Comparison of ENCODE assay signal across 9 mouse cellular contexts in the genomic region with DNA sequence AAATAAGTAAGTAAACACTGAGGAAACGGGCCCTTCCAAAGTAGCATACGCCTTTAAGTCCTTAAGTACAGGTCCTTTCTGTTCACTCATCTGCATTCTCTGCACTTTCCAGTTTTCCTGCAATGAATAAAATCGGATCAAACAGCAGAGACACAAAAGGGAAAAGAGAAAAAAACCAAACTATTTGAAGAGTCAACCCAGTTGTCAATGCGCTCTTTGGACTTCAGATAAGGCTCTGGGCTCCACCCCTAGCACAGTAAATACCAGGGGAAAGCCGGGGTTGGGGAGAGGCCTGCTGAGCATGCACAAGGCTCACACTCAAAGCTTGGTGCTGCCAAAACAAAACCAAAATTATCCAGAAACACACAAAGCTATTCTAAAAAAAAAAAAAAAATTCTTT. TPM values are rescaled to one million over a fixed set of nuclear protein-coding genes. Genes with fewer than 3 reads are reported as not detected.
DNase-seq lines count a peak whose midpoint lies in the region; ATAC-seq and TF ChIP-seq lines count a peak whose summit lies in the region.
"Had no signal": no experiment of that assay in that cellular context is flagged by ENCODE, and none has a peak within 500 bp of the region (broad histone marks: within the 10 kb centered on the region; RNA-seq: fewer than 3 reads in every experiment).

No protein-coding gene starts in this region.

- DNase-seq in lung, embryonic 14.5 days = no peak
- DNase-seq in lung, postnatal 4 days = no peak
- DNase-seq in hindbrain, embryonic 11.5 days (ENCODE audit: low spot score) = no peak
- DNase-seq in liver, embryonic 14.5 days (ENCODE audit: low read depth in 3 of 3, low spot score in 3 of 3) = peak in 2 of 3 experiments; percentile 49 to 55
- DNase-seq in thymus, adult 18-20 months = no peak
- DNase-seq in testis, postnatal 10 days (ENCODE audit: low spot score) = no peak
- DNase-seq in left cerebral cortex, adult 9 months (ENCODE audit: low spot score in 2 of 2) = no peak
- DNase-seq: kidney, adult 8-10 months had no signal

- peak overlapping the region; percentile 73; the same call in 1 of the 2 replicates for H3K27ac ChIP-seq in lung, embryonic 14.5 days (ENCODE audit: low read depth)
- H3K27ac ChIP-seq in hindbrain, embryonic 11.5 days (ENCODE audit: low read depth, low read length) = peak overlapping the region; percentile 74; the same call in 1 of the 2 replicates
- peak overlapping the region; percentile 16 for H3K27ac ChIP-seq in liver, embryonic 14.5 days
- H3K27ac ChIP-seq in kidney, embryonic 15.5 days = no peak overlapping the region

- H3K4me3 ChIP-seq in lung, embryonic 14.5 days (ENCODE audit: low read depth, low read length) = no peak overlapping the region
- H3K4me3 ChIP-seq in hindbrain, embryonic 11.5 days (ENCODE audit: low read depth, low read length) = no peak overlapping the region
- H3K4me3 ChIP-seq in liver, embryonic 14.5 days (ENCODE audit: insufficient read depth in 1 of 2, low read depth in 2 of 2, low read length in 2 of 2) = no peak overlapping the region
- H3K4me3 ChIP-seq in kidney, embryonic 15.5 days (replicated peaks) = no peak overlapping the region

- no peak overlapping the region for H3K9ac ChIP-seq in lung, embryonic 14.5 days
- no peak overlapping the region for H3K9ac ChIP-seq in hindbrain, embryonic 11.5 days (ENCODE audit: low read depth, low read length)
- no peak overlapping the region for H3K9ac ChIP-seq in liver, embryonic 14.5 days (replicated peaks)
- no peak overlapping the region for H3K9ac ChIP-seq in kidney, embryonic 15.5 days

- 55% methylated on average over 5 of the region's 5 CpGs for WGBS in lung, embryonic 14.5 days
- 70% methylated on average over 5 of the region's 5 CpGs for WGBS in hindbrain, embryonic 11.5 days
- 38% methylated on average over 5 of the region's 5 CpGs for WGBS in liver, embryonic 14.5 days (ENCODE audit: insufficient replicate concordance)
- WGBS in kidney, embryonic 15.5 days = 75% methylated on average over 5 of the region's 5 CpGs

- no peaks in the 10 kb centered on the region for H3K9me3 ChIP-seq in lung, embryonic 14.5 days (ENCODE audit: low read depth, low read length)
- no peaks in the 10 kb centered on the region for H3K9me3 ChIP-seq in hindbrain, embryonic 11.5 days (ENCODE audit: control insufficient read depth, low read length)
- H3K9me3 ChIP-seq in liver, embryonic 14.5 days (ENCODE audit: control insufficient read depth, low read length) = no peaks in the 10 kb centered on the region
- H3K9me3 ChIP-seq in kidney, embryonic 15.5 days (replicated peaks) = no peaks in the 10 kb centered on the region

- TF ChIP-seq EP300 in liver, embryonic 14.5 days (IDR thresholded peaks at IDR 0.05; ENCODE audit: low read depth) = no peak

- no peak for TF ChIP-seq CTCF in lung, embryonic 14.5 days (IDR thresholded peaks at IDR 0.05; ENCODE audit: low read depth)
- TF ChIP-seq CTCF in liver, embryonic 14.5 days (IDR thresholded peaks at IDR 0.05; ENCODE audit: low read depth) = no peak

- ATAC-seq in lung, embryonic 14.5 days (ENCODE audit: insufficient read depth) = no peak
- ATAC-seq in hindbrain, embryonic 11.5 days (ENCODE audit: low FRiP score) = no peak
- ATAC-seq in liver, embryonic 14.5 days (ENCODE audit: insufficient read depth) = peak; percentile 51; the same call in 1 of the 2 replicates
- no peak for ATAC-seq in kidney, embryonic 15.5 days (replicated peaks; ENCODE audit: low FRiP score)

- no peaks in the 10 kb centered on the region for H3K27me3 ChIP-seq in lung, embryonic 14.5 days (ENCODE audit: insufficient read depth, low read length)
- H3K27me3 ChIP-seq in hindbrain, embryonic 11.5 days (ENCODE audit: control insufficient read depth, insufficient read depth, low read length) = no peaks in the 10 kb centered on the region
- H3K27me3 ChIP-seq in liver, embryonic 14.5 days (ENCODE audit: control insufficient read depth, insufficient read depth, low read length) = no peaks in the 10 kb centered on the region
- no peaks in the 10 kb centered on the region for H3K27me3 ChIP-seq in kidney, embryonic 15.5 days

- H3K4me1 ChIP-seq in lung, embryonic 14.5 days (ENCODE audit: insufficient read depth) = no peaks in the 10 kb centered on the region
- no peaks in the 10 kb centered on the region for H3K4me1 ChIP-seq in hindbrain, embryonic 11.5 days (replicated peaks; ENCODE audit: control insufficient read depth, insufficient read depth, low read length)
- H3K4me1 ChIP-seq in liver, embryonic 14.5 days (replicated peaks; ENCODE audit: control insufficient read depth in 2 of 2, insufficient read depth in 2 of 2, low read length in 1 of 2) = peaks cover 19 to 24% of the 10 kb centered on the region in 2 experiments
- H3K4me1 ChIP-seq in kidney, embryonic 15.5 days = no peaks in the 10 kb centered on the region

- no peak overlapping the region for H3K4me2 ChIP-seq in lung, embryonic 14.5 days
- H3K4me2 ChIP-seq in hindbrain, embryonic 11.5 days (replicated peaks; ENCODE audit: low read depth, low read length) = no peak overlapping the region
- peak overlapping the region; percentile 23 for H3K4me2 ChIP-seq in liver, embryonic 14.5 days (ENCODE audit: low read depth)
- H3K4me2 ChIP-seq in kidney, embryonic 15.5 days = no peak overlapping the region

- peaks cover 9% of the 10 kb centered on the region; the same call in 1 of the 2 replicates for H3K36me3 ChIP-seq in lung, embryonic 14.5 days (ENCODE audit: insufficient read depth)
- H3K36me3 ChIP-seq in hindbrain, embryonic 11.5 days (ENCODE audit: control insufficient read depth, insufficient read depth, low read length) = no peaks in the 10 kb centered on the region
- H3K36me3 ChIP-seq in liver, embryonic 14.5 days (replicated peaks; ENCODE audit: control insufficient read depth, insufficient read depth, low read depth) = no peaks in the 10 kb centered on the region; the same call in none of the 2 replicates
- H3K36me3 ChIP-seq in kidney, embryonic 15.5 days = peaks cover 28% of the 10 kb centered on the region; the same call in 1 of the 2 replicates

RNA-seq across cellular contexts. Expression of gene Coa4, which starts 18.1 kb away (rescaled TPM):
- 15.4 and 18.2 TPM in 2 replicates for polyA plus RNA-seq in lung, embryonic 14.5 days (2014; fragmentation: Nextera tagmentation; extraction: Ambion mirVana)
- polyA plus RNA-seq in hindbrain, embryonic 11.5 days (2014; fragmentation: Nextera tagmentation; extraction: Ambion mirVana) = 20.6 and 22.8 TPM in 2 replicates
- 6.0 and 9.4 TPM in 2 replicates for polyA plus RNA-seq in liver, embryonic 14.5 days (2012; rRNA removed)
- polyA plus RNA-seq in liver, embryonic 14.5 days (2014; fragmentation: Nextera tagmentation; extraction: Ambion mirVana) = 13.9 and 14.7 TPM in 2 replicates
- polyA plus RNA-seq in kidney, embryonic 15.5 days (2015; fragmentation: Nextera tagmentation; extraction: Ambion mirVana) = 23.3 and 24.9 TPM in 2 replicates

RNA-seq across cellular contexts. Expression of gene Dnajb13, which starts 40.2 kb away (rescaled TPM):
- 0.18 and 0.57 TPM in 2 replicates for polyA plus RNA-seq in lung, embryonic 14.5 days (2014; fragmentation: Nextera tagmentation; extraction: Ambion mirVana)
- 7.1 and 7.8 TPM in 2 replicates for polyA plus RNA-seq in hindbrain, embryonic 11.5 days (2014; fragmentation: Nextera tagmentation; extraction: Ambion mirVana)
- polyA plus RNA-seq in liver, embryonic 14.5 days (2012; rRNA removed) = 0.58 and 0.64 TPM in 2 replicates
- polyA plus RNA-seq in liver, embryonic 14.5 days (2014; fragmentation: Nextera tagmentation; extraction: Ambion mirVana) = 2.0 and 2.3 TPM in 2 replicates
- 0.40 and 0.42 TPM in 2 replicates for polyA plus RNA-seq in kidney, embryonic 15.5 days (2015; fragmentation: Nextera tagmentation; extraction: Ambion mirVana)

RNA-seq across cellular contexts. Expression of gene Rab6a, which starts 52.3 kb away (rescaled TPM):
- polyA plus RNA-seq in lung, embryonic 14.5 days (2014; fragmentation: Nextera tagmentation; extraction: Ambion mirVana) = 102 and 105 TPM in 2 replicates
- polyA plus RNA-seq in hindbrain, embryonic 11.5 days (2014; fragmentation: Nextera tagmentation; extraction: Ambion mirVana) = 192 and 212 TPM in 2 replicates
- polyA plus RNA-seq in liver, embryonic 14.5 days (2012; rRNA removed) = 17.0 and 24.3 TPM in 2 replicates
- polyA plus RNA-seq in liver, embryonic 14.5 days (2014; fragmentation: Nextera tagmentation; extraction: Ambion mirVana) = 39.8 and 43.9 TPM in 2 replicates
- 102 and 105 TPM in 2 replicates for polyA plus RNA-seq in kidney, embryonic 15.5 days (2015; fragmentation: Nextera tagmentation; extraction: Ambion mirVana)

RNA-seq across cellular contexts. Expression of gene Mrpl48, which starts 53.2 kb away (rescaled TPM):
- polyA plus RNA-seq in lung, embryonic 14.5 days (2014; fragmentation: Nextera tagmentation; extraction: Ambion mirVana) = 77.2 and 80.8 TPM in 2 replicates
- 62.9 and 73.1 TPM in 2 replicates for polyA plus RNA-seq in hindbrain, embryonic 11.5 days (2014; fragmentation: Nextera tagmentation; extraction: Ambion mirVana)
- polyA plus RNA-seq in liver, embryonic 14.5 days (2012; rRNA removed) = 15.1 and 21.5 TPM in 2 replicates
- polyA plus RNA-seq in liver, embryonic 14.5 days (2014; fragmentation: Nextera tagmentation; extraction: Ambion mirVana) = 47.2 and 50.8 TPM in 2 replicates
- 81.2 and 92.4 TPM in 2 replicates for polyA plus RNA-seq in kidney, embryonic 15.5 days (2015; fragmentation: Nextera tagmentation; extraction: Ambion mirVana)

Comparison
In these comparisons a context has a peak if more than half of its experiments do, and no peak if none do; other contexts are left out.
1. DNase-seq: peak in liver, embryonic 14.5 days (2 of 3); none in lung, embryonic 14.5 days (single experiment), lung, postnatal 4 days (0 of 2), hindbrain, embryonic 11.5 days (single experiment), thymus, adult 18-20 months (0 of 2), testis, postnatal 10 days (single experiment) and left cerebral cortex, adult 9 months (0 of 2).